Mouse (Mus musculus): ENCODE results near the gene Rbpms2. TPM values are rescaled to one million over a fixed set of nuclear protein-coding genes. Genes with fewer than 3 reads are reported as not detected.

The Rbpms2 gene
- 6.1 and 6.5 TPM in 2 replicates for polyA plus RNA-seq (2015; fragmentation: Nextera tagmentation; extraction: Ambion mirVana)

GRCm38 (mm10) chr9:65629025-65629766 lies at the start of gene Rbpms2:
Gene Rbpms2, plus strand, starts transcription at chr9:65629648.
- Histone ChIP-seq H3K4me1 (ENCODE audit: insufficient read depth, low read depth, low read length) (no peaks in the 10 kb centered on the region), H3K9ac (replicated peaks; ENCODE audit: low read depth) (peak within 1 kb of the TSS; percentile 34), H3K9me3 (ENCODE audit: low read length) (no peaks in the 10 kb centered on the region), H3K27me3 (replicated peaks; ENCODE audit: insufficient read depth, low read length) (no peaks in the 10 kb centered on the region), H3K27ac (ENCODE audit: low read length) (0 out of 2 replicates have a peak within 1 kb of the TSS, but pooled peaks have one; percentile 14), H3K36me3 (ENCODE audit: insufficient read depth, low read length) (no peaks in the 10 kb centered on the region), H3K4me2 (replicated peaks; ENCODE audit: low read depth, low read length) (peak within 1 kb of the TSS; percentile 98), H3K4me3 (ENCODE audit: low read depth, low read length) (peak within 1 kb of the TSS; percentile 62)
- TF ChIP-seq EP300 (IDR thresholded peaks at IDR 0.05) (no peak), CTCF (IDR thresholded peaks at IDR 0.05) (no peak)
- DNase-seq (ENCODE audit: low spot score) (peak; percentile 48), ATAC-seq (0 out of 2 replicates have a peak, but pooled peaks have one; percentile 12)
- WGBS, result 4% methylated on average over 33 of the region's 40 CpGs

GRCm38 (mm10) chr9:65579781-65580371 lies 49.6 kb upstream of the Rbpms2 start, which contains the start of gene Plekho2:
Gene Plekho2, minus strand, starts transcription at chr9:65580040.
- TF ChIP-seq CTCF (IDR thresholded peaks at IDR 0.05) (no peak), EP300 (IDR thresholded peaks at IDR 0.05) (peak; percentile 38; the same call in 1 of the 2 replicates)
- Histone ChIP-seq H3K36me3 (ENCODE audit: insufficient read depth, low read length) (no peaks in the 10 kb centered on the region), H3K4me1 (ENCODE audit: insufficient read depth, low read depth, low read length) (peaks cover 7% of the 10 kb centered on the region), H3K27ac (ENCODE audit: low read length) (peak within 1 kb of the TSS; percentile 88), H3K9ac (replicated peaks; ENCODE audit: low read depth) (peak within 1 kb of the TSS; percentile 61), H3K9me3 (ENCODE audit: low read length) (no peaks in the 10 kb centered on the region), H3K4me2 (replicated peaks; ENCODE audit: low read depth, low read length) (peak within 1 kb of the TSS; percentile 60), H3K27me3 (replicated peaks; ENCODE audit: insufficient read depth, low read length) (no peaks in the 10 kb centered on the region), H3K4me3 (ENCODE audit: low read depth, low read length) (peak within 1 kb of the TSS; percentile 50)
- 1% methylated on average over 37 of the region's 45 CpGs for WGBS
- ATAC-seq (peak; percentile 90), DNase-seq (ENCODE audit: low spot score) (peak; percentile 99)

- Histone ChIP-seq H3K9me3 (ENCODE audit: low read length) (no peaks in the 10 kb centered on the region), H3K4me3 (ENCODE audit: low read depth, low read length) (peak overlapping the region; percentile 50), H3K27ac (ENCODE audit: low read length) (peak overlapping the region; percentile 88), H3K4me2 (replicated peaks; ENCODE audit: low read depth, low read length) (peak overlapping the region; percentile 60), H3K36me3 (ENCODE audit: insufficient read depth, low read length) (no peaks in the 10 kb centered on the region), H3K4me1 (ENCODE audit: insufficient read depth, low read depth, low read length) (peaks cover under 1% of the 10 kb centered on the region; the same call in 1 of the 2 replicates), H3K9ac (replicated peaks; ENCODE audit: low read depth) (no peak overlapping the region; the same call in 1 of the 2 replicates), H3K27me3 (replicated peaks; ENCODE audit: insufficient read depth, low read length) (no peaks in the 10 kb centered on the region)
- DNase-seq (ENCODE audit: low spot score) (peak; percentile 95), ATAC-seq (peak; percentile 79)
- 0 out of 2 replicates have a peak, but pooled peaks have one; percentile 0 for TF ChIP-seq EP300 (IDR thresholded peaks at IDR 0.05)
- peak; percentile 99 for TF ChIP-seq CTCF (IDR thresholded peaks at IDR 0.05)
- 2% methylated on average over 21 of the region's 29 CpGs for WGBS
Observed at GRCm38 (mm10) chr9:65580401-65581256, 48.8 kb upstream of the Rbpms2 start.

- Histone ChIP-seq H3K4me1 (ENCODE audit: insufficient read depth, low read depth, low read length) (peaks cover 9% of the 10 kb centered on the region; the same call in 1 of the 2 replicates), H3K9me3 (ENCODE audit: low read length) (no peaks in the 10 kb centered on the region), H3K36me3 (ENCODE audit: insufficient read depth, low read length) (no peaks in the 10 kb centered on the region), H3K4me3 (ENCODE audit: low read depth, low read length) (no peak overlapping the region), H3K27me3 (replicated peaks; ENCODE audit: insufficient read depth, low read length) (no peaks in the 10 kb centered on the region), H3K4me2 (replicated peaks; ENCODE audit: low read depth, low read length) (no peak overlapping the region), H3K9ac (replicated peaks; ENCODE audit: low read depth) (no peak overlapping the region), H3K27ac (ENCODE audit: low read length) (no peak overlapping the region)
- DNase-seq (ENCODE audit: low spot score) (peak; percentile 49), ATAC-seq (no peak)
- 16% methylated on average over 8 of the region's 8 CpGs for WGBS
- TF ChIP-seq CTCF (IDR thresholded peaks at IDR 0.05) (no peak), EP300 (IDR thresholded peaks at IDR 0.05) (no peak)
Observed at GRCm38 (mm10) chr9:65583045-65583444, 46.4 kb upstream of the Rbpms2 start.

GRCm38 (mm10) chr9:65586406-65587269 lies 42.8 kb upstream of the Rbpms2 start, which contains the start of gene Pif1:
Gene Pif1, plus strand, starts transcription at chr9:65587160.
- DNase-seq (ENCODE audit: low spot score), result peak; percentile 94
- Histone ChIP-seq H3K27me3 (replicated peaks; ENCODE audit: insufficient read depth, low read length) (no peaks in the 10 kb centered on the region), H3K4me1 (ENCODE audit: insufficient read depth, low read depth, low read length) (peaks cover 20% of the 10 kb centered on the region), H3K9ac (replicated peaks; ENCODE audit: low read depth) (0 out of 2 replicates have a peak within 1 kb of the TSS, but pooled peaks have one; percentile 19), H3K9me3 (ENCODE audit: low read length) (no peaks in the 10 kb centered on the region), H3K4me2 (replicated peaks; ENCODE audit: low read depth, low read length) (peak within 1 kb of the TSS; percentile 93), H3K4me3 (ENCODE audit: low read depth, low read length) (peak within 1 kb of the TSS; percentile 43), H3K27ac (ENCODE audit: low read length) (no peak within 1 kb of the TSS), H3K36me3 (ENCODE audit: insufficient read depth, low read length) (no peaks in the 10 kb centered on the region)
- 10% methylated on average over 28 of the region's 28 CpGs for whole genome bisulfite sequencing
- TF ChIP-seq CTCF (IDR thresholded peaks at IDR 0.05) (no peak), EP300 (IDR thresholded peaks at IDR 0.05) (no peak)
- ATAC-seq, result peak; percentile 93

All from lung, postnatal 0 days (tissue).